Mouse (Mus musculus) layer of hippocampus, adult 9-10 months (tissue): ENCODE results near the gene Ptpn11.
"Not testable (repeated sequence)": the region's sequence is repeated elsewhere in the genome, so short reads cannot be mapped to it uniquely, and the experiment has no call there.

Source experiments
- DNase-seq: peaks from one replicate; pipeline ENCODE4 v3.0.0; 2022; ENCODE audit warnings: low spot score

Ptpn11 gene

GRCm38 (mm10) chr5:121214707-121215106 is 23.5 kb upstream of the Ptpn11 start:
- no peak for DNase-seq

- no peak for DNase-seq
Observed at GRCm38 (mm10) chr5:121212108-121212507, 20.9 kb upstream of the Ptpn11 start.

- DNase-seq: no peak
Observed at GRCm38 (mm10) chr5:121210601-121210924, 19.4 kb upstream of the Ptpn11 start.

GRCm38 (mm10) chr5:121209755-121210600 is 18.8 kb upstream of the Ptpn11 start:
- no peak for DNase-seq

- no peak for DNase-seq
Observed at GRCm38 (mm10) chr5:121206984-121207383, 15.8 kb upstream of the Ptpn11 start.

GRCm38 (mm10) chr5:121206540-121206939 is 15.3 kb upstream of the Ptpn11 start:
- no peak for DNase-seq

- not testable (repeated sequence) for DNase-seq
Observed at GRCm38 (mm10) chr5:121205537-121206130, 14.4 kb upstream of the Ptpn11 start.

- DNase-seq: no peak
Observed at GRCm38 (mm10) chr5:121204132-121205089, 13.2 kb upstream of the Ptpn11 start, which contains the start of gene Rpl6. TSS of gene Rpl6 (plus strand) at chr5:121204481.

- DNase-seq: no peak
Observed at GRCm38 (mm10) chr5:121202467-121202866, 11.3 kb upstream of the Ptpn11 start.

GRCm38 (mm10) chr5:121201739-121202138 is 10.5 kb upstream of the Ptpn11 start:
- no peak for DNase-seq

- no peak for DNase-seq
Observed at GRCm38 (mm10) chr5:121198376-121198775, 7.2 kb upstream of the Ptpn11 start.

GRCm38 (mm10) chr5:121197337-121197736 is 6.1 kb upstream of the Ptpn11 start:
- DNase-seq: no peak

GRCm38 (mm10) chr5:121196764-121197163 is 5.6 kb upstream of the Ptpn11 start:
- DNase-seq: no peak

- DNase-seq: no peak
Observed at GRCm38 (mm10) chr5:121194173-121194572, 3.0 kb upstream of the Ptpn11 start.

GRCm38 (mm10) chr5:121191584-121191906 is 348 bp upstream of the Ptpn11 start:
- no peak for DNase-seq

GRCm38 (mm10) chr5:121190210-121190835 is 874 bp downstream of the Ptpn11 start:
- DNase-seq: no peak

GRCm38 (mm10) chr5:121189182-121189581 is 2.0 kb downstream of the Ptpn11 start:
- DNase-seq: no peak

GRCm38 (mm10) chr5:121188265-121188664 is 2.9 kb downstream of the Ptpn11 start:
- DNase-seq: no peak

GRCm38 (mm10) chr5:121187580-121188001 is 3.6 kb downstream of the Ptpn11 start:
- DNase-seq: no peak

- no peak for DNase-seq
Observed at GRCm38 (mm10) chr5:121184945-121185551, 6.1 kb downstream of the Ptpn11 start.

- DNase-seq: no peak
Observed at GRCm38 (mm10) chr5:121184375-121184774, 6.8 kb downstream of the Ptpn11 start.

GRCm38 (mm10) chr5:121183269-121183668 is 7.9 kb downstream of the Ptpn11 start:
- DNase-seq: no peak
